In the genomic region with DNA sequence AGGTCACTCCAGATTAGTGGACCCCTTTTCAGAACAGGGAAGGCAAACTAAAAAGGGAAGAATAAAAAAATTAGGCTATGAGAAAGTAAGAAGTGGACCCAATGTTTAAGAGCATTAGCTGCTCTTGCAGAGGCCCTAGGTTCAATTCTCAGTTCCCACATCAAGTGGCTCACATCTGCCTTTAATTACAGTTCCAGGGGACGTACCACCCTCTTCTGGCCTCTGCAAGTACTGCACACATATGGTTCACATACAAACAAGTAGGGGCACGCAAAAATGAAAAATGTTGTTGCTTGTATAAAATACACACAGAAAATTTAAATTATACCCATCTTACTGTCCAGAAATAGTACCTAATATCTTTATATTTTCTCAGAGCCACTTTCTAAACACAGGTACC, we compare ENCODE assay signal across 1 mouse cellular context.
TF ChIP-seq lines count a peak whose summit lies in the region.

No protein-coding gene starts in this region.

TF ChIP-seq in MEL, 35 proteins besides CTCF, POLR2A, EP300 and RAD21:
- TF ChIP-seq ZKSCAN1 (IDR thresholded peaks at IDR 0.05; ENCODE audit: low read depth, low read length) (no peak), USF2 (IDR thresholded peaks at IDR 0.05; ENCODE audit: borderline replicate concordance in 1 of 2, insufficient read depth in 1 of 2, low read depth in 1 of 2, low read length in 2 of 2) (no peak), BHLHE40 (IDR thresholded peaks at IDR 0.05; ENCODE audit: borderline replicate concordance, low read depth, low read length) (no peak), CHD1 (IDR thresholded peaks at IDR 0.05; ENCODE audit: low read depth, low read length) (no peak), USF1 (IDR thresholded peaks at IDR 0.05; ENCODE audit: low read depth, low read length) (no peak), TCF12 (IDR thresholded peaks at IDR 0.05; ENCODE audit: low read depth, low read length) (no peak), MYC (IDR thresholded peaks at IDR 0.05; ENCODE audit: low read depth, low read length) (no peak), SIN3A (IDR thresholded peaks at IDR 0.05; ENCODE audit: low read length) (no peak), E2F4 (IDR thresholded peaks at IDR 0.05; ENCODE audit: borderline replicate concordance, low read depth, low read length) (no peak), UBTF (IDR thresholded peaks at IDR 0.05; ENCODE audit: borderline replicate concordance, insufficient read depth, low read depth, low read length) (no peak), ZNF384 (IDR thresholded peaks at IDR 0.05; ENCODE audit: low read depth, low read length) (no peak), MXI1 (IDR thresholded peaks at IDR 0.05; ENCODE audit: low read depth, low read length) (no peak), MAZ (IDR thresholded peaks at IDR 0.05; ENCODE audit: low read depth, low read length) (no peak), NRF1 (IDR thresholded peaks at IDR 0.05; ENCODE audit: insufficient read depth, low read depth, low read length, poor library complexity, severe bottlenecking) (no peak)
